Mouse (Mus musculus) kidney, postnatal 25 days (tissue): ENCODE measurements around the gene Tdrkh.

Experiments used
- DNase-seq, 2 experiments: peaks; one replicate each; pipeline ENCODE4 v3.0.0; 2021; ENCODE audit warnings: mixed read lengths in 2 of 2

Gene Tdrkh

DNA sequence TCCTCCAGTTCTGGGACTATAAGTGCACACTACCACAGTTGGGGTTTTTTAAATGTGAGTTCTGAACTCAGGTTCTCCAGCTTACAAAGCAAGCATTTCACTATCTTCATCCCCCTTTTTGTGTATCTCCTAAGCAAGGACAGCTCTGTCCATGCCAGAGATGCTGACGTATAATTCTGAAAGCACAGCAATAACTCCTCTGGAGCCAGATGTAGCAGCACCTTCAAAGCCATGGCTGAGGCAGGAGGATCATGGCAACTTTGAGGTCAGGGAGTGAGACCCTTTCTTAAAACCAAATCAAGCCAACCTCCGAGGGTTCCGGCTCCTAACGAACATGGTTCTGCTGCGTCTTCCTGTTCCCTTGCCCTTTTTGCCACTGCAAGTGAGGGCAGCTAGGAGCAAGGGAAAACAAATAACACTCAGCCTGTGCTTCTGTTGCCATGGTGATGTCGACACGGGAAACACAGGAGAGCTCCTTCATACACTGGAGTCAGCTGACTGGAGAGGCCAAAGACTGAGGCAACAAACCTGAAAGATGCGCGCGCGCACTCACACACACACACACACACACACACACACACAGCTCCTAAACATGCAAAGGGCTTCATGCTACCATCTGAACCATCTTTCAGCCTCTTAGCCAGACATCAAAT lies 51.0 kb downstream of the Tdrkh start:
- no peak for DNase-seq

DNA sequence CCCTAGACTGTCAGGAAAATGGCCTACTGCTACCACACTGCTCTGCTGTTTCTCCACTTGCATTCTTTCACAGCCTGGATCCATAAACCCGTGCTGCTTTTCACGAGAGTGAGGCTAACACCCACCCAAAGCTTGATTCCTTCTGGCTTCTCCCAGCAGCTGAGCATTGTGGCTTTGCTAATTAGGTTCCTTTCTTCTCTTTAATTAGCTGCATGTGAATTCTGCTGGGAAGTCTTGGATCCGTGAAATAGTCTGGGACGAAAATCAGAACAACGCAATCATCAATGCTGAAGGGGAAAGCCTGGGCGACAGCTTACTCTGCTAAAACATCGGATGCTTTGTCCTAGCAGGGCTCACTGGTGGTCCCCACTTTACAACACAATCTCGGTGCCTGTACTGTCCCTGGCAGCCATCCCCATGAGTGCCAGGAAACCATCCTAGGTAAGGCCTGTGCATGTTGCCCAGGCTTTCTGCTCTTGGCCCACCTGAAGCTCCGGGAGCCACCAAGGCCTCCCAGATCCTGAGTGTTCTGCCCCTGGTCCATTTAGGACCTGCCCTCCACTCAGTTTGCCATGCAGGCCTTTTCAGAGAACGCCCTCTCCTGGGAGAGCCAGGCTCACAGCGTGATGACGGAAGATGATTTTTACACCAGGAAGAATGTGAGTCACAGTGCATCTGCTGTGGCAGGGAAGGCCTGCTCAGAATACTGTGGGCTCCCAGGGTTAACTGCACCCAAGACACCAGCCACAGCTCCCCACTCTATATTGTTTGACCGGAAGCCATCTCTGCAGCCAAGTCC lies 52.8 kb downstream of the Tdrkh start:
- DNase-seq = no peak

DNA sequence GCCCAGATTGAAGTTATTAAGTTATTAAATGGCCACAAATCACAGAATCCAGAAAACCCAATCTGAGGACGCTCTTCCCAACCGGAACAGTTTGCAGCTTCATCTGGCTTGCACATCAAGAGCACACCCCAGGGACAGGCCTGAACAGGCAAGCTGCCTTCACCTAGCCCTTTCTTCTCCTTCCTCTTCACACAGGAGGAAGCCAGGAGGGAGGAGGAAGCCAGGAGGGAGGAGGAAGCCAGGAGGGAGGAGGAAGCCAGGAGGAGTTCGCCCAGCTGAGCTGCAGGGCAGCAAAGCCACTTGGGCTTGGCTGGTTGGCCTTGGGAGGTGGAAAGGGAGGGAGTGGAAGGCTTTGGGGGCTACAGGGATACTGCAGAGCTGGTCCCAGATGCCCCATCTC lies 55.9 kb downstream of the Tdrkh start:
- DNase-seq = no peak

DNA sequence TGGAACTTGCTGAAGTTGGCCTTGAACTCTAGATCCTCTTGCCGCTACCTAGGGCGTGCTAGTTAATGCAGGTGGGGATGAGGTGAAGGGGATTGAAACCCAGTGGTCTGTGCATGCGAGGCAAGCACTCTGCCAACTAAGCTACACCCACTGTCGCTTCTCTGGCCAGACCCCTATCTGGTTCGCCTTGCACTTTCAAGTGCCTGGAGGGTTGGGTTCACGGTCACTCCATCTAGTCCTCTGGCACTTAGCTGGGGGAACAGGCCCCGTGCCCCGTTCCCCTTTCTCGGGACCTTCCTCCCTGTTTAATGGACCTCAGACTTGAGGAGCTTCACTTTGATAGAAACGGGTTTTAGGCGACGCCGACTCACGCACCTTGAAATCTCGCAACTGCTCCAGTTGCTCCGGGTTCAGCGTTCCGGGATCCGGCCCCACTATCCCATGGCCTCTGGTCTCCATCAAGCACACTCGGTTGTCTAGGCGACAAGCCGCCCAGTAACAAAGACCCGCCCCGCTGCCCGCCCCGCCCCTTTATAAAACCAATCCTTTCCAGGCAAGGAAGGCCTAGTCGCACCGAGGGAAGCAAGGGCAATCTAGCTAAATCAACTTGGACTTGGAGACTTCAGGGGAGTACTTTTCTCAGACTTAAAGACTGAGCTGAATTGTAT lies 59.5 kb downstream of the Tdrkh start:
- peak; percentile 35 to 63 for DNase-seq

DNA sequence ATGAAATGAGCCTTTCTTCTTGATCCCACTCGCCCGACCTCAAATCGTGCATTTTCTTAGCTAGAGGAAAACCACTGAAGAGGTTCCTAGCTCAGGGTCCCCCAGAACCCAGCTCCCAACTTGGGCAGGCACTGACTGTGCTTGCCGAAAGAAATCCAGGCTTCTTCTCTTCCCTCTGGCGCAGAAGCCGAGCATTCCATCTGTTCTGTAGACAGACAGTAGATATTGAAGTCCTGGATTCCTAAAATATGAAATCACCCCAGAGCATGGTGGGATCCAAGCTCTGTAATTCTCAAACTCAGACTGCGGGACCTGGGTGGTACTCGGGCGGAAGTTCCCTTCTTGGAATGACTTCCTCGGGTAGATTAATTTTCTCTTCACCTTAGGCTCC lies 60.0 kb downstream of the Tdrkh start:
- DNase-seq = no peak

DNA sequence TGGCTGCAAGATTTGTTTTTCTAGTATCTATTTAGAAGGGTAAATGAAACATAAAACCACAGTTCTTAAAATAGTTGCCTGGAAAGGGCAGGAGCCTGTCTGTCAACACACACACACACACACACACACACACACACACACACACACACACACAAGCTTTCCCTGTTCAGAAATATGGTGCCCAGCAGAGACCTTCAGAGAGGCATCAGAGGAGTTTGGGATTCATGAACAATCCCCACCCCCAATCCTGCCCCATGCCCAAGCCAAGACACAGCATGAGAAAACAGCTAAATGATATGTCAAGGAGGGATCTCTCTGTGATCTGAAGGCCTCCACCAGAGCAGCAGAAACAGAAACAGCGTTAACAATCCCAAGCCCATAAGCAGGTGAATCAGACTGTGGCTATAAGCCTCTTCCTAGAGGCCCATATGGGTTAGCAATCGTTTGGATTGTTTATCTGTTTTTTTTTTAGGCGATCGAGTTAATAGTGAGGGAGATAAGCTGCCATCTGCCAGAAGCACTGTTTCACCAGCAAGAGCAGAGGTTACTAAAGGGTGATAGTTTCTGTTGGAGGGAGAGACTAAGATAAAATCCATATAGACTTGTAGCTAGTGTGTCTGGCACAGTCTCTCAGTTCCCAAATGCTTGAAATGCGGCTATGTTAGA lies 60.6 kb downstream of the Tdrkh start:
- no peak for DNase-seq

DNA sequence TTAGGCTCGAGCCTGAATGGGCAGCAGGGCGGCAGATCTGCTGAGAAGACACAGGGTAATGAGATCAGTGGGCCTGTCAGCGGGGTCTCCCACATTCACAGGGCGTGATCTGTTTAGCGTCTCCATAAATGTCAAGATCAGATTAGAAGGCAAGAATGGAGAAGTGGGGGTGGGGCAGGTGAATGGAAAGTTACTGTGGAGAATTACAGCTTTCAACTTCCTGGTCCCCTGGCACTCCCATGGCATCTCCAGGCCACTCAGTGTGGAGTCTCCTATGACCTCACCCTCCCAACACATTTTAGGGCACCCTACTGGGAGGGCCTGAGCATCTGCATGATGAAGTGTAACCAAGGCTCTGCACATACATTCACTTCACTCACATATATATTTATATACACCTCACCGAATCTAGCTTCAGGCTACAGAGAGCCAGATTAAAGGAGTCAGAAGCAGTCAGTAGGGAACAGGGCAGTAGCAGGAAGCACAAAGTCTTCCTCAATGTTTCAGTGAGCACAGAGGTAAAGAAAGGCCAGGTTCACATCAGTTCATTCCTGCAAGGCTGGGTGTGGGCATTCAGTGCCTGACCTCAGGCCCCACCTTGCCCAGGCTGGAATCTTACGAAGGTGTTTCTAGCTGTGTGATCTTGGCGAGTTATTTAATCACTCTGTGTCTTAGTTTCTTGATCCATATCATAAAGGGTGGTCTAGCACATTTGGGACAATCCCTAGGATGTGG lies 63.4 kb downstream of the Tdrkh start:
- DNase-seq = peak; percentile 51 to 56

DNA sequence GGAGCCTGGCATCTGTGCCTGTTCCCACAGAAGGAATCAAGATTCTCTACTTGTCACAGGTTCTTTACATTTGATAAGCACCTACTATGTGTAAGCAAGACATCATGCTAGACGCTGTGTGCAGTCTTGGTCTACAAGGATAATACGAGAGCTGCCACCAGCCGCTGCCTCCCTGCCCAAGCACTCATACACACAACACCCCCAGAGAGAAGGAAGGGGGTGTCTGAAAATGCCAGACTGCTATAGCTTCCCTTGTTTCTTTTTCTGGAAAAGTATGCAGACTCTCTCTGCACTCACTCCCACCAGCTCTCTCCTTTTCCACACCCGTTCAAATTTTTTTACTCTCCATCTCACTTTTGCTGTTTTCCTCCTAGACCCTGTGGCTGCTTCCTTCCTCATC lies 64.4 kb downstream of the Tdrkh start:
- DNase-seq = no peak

DNA sequence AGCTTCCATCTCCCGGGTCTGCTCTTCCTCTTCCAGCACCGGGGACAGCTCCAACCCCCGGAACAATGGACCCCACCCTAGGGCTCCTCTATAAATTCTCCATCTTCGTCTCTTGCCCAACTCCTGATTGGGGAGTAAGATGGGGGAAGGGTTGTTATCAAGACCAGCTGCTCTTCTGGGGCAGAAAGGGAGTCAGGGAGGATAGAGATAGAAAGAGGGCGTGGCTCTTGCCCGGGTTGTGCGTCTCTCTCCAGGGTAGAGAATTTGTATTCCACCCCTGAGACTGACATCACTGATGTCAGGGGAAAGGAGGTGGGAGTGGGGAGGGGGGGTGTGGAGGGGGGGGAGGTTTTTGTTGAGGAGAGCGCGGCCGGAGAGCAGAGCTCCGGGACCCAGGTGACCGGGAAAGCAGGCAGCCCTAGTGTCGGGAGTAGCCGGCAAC lies 64.9 kb downstream of the Tdrkh start, which contains the start of gene Celf3:
Gene Celf3, plus strand, starts transcription at position 315 of the 442 bp plus-strand sequence.
- no peak for DNase-seq

DNA sequence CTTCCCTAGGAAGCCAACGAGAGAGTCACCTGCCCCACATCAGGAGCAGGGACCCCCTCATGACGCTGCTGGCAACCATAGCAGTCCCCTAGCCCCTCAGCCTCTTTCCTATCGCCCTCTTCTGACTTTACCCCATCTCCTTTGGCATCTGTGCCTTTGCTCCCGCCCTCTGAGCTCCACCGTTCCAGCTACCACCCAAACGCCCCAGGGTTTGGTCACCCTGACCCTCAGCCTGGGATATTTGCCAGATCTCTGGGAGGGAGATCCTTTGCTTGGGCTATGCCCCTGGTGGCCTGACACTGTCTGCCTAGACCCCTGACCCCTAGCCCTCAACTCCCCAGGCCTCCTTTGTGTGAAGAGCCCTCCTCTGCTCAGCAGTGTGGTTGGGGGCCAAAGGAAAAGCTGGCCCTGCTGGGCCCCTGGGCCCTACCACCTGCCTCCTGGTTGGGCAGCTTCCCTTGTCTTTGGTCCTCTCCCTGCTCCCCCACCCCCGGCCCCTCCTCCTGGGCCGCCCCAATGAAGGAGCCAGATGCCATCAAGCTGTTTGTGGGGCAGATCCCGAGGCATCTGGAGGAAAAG lies 65.6 kb downstream of the Tdrkh start:
- no peak for DNase-seq

DNA sequence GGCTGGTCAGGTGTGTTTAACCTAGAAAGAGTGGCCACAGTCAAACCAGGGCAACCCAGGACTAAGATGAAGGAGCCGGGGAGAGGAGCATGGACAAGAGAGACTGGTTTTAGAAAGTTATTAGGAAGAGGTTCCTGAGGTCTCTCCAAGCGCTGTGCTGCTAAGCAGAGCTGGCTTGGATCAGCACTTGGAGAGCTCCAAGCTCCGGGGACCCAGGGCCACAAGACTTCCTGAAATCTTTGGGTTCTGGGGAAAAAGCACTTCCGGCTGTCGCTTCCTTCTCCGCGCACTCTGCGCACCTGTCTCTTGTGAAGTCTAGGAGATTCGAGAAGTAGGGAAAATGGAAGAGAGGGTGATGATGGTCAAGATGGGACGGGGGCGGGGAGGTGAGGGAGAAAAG lies 66.5 kb downstream of the Tdrkh start:
- peak in 1 of 2 experiments; percentile 6 for DNase-seq

DNA sequence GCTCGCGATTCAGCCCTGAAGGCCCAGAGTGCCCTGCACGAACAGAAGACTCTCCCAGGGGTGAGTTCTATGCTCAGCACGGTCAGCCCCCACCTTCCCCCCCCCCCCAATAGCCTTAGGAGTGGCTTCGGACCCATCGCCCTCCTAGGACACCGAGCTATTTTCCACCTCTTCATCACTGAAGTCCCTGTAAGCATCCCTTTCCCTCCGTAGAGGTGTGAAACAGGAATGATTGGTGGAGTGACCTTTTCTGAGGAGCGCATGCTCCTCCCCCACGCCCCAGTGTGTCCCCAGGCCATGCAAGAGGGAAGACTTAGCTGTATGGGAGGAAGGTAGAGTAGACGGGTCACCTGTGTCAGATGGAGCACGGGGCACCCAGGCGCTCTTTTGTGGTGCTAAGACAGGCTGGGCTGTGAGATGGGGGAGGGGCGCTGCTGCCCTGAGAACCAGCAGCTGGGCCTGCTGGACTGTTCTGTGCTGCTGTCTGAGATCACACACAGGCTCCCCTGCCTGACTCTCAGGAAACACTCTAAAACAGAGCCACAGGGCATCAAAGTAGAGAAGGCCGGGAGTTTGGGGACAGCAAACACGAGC lies 67.3 kb downstream of the Tdrkh start, which contains the start of gene Riiad1:
Gene Riiad1, minus strand, starts transcription at position 51 of the 594 bp plus-strand sequence.
- DNase-seq = no peak

DNA sequence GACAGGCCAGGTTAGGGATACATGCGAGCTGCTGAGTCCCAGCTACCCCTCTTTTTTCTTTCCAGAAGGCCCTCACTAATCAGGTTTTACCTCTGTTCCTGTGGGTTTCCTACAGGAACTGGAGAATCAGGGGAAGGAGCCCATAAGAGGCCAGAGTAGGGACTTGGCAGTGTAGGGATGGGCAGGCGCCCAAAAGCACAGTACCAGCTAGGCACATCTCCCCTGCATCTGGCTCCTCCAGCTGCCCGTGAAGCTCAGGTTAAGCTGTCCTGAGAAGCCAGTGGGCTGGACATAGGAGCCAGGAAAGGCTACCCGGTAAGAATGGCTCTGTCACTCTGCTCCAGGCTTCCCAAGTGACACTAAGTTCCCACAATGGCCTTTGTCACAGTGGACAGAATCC lies 68.4 kb downstream of the Tdrkh start:
- DNase-seq = no peak

DNA sequence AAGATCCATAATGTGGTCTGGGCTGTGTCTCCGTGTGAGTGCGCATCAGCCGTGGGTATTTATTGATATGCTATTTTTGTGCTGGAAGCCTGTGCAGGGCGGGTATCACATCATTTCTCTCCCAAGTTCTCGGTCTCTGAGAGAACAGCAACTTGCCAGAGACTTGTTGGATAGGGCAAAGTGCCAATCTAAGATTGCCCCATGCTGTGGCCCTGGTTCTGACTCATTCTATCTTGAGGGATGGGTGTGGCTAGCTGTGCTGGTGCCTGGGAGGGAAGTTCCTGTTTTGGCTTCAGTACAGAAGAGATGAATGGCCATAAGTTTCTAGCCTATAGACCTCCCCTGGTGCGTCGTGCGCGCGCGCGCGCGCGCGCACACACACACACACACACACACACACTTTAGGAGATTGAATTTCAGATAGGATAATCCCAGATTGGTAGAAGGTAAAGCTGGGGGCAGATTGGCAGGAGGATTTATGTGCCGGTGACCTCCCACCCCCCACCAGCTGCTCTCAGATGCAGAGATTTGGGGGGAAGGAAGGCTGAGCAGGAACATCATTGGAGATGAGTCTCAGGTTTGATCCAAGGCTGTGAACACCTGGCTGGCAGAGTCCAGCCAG lies 69.8 kb downstream of the Tdrkh start:
- no peak for DNase-seq

DNA sequence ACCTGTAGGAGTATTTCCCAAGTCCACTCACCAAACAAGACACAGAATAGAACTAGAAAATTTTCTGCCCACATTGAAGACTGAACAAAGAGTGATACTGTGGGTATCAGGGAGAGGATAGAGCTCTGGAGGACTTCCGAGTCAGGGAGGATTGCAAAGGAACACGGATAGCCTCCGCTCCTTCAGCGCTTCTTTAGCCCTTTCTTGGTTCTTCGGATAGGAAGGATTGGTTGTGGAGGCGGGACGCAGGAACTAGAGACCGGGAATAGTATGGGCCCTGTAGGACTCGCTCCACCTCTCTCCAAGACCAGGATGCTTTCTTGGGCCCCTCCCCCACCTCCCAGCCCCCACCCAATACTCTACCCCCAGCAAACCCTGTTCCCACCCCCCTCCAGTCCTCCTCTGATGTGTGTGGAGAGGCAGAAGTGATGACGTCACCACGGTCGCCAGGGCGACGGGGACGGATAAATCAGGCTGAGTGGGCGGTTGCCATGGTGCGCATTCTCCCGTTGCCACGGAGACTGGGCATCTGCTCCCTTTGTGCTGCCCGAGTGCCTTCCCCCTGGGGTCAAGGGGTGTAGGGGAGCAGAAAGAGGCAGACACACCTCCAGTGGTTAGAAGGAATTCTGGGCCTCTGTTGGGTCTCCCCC lies 70.8 kb downstream of the Tdrkh start:
- peak in 1 of 2 experiments; percentile 7 for DNase-seq
